Mouse (Mus musculus): ENCODE data around the gene Atp2a3.

DNA sequence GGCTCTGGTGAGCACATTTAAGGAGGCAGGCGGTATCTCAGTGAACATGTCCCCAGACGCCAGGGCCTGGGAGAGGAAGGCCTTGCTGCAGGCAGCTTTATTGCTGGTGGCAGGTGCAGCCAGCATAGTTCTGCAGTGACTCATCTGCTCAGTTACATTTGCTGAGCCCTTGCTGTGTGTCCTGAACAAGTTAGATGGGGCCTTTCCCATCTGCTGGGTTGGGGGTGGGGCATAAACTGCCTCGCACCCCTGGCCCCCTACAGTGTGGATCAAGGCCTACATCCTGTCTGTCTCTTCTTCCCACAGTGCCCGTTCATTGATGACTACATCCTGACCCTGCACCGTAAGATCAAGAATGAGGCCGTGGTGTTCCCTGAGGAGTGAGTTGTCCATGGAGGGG lies 75.9 kb downstream of the Atp2a3 start:
- no peak for TF ChIP-seq CTCF (IDR thresholded peaks at IDR 0.05; ENCODE audit: borderline replicate concordance, extremely low read depth, insufficient read depth, insufficient read length)
- no peak for TF ChIP-seq POLR2A (IDR thresholded peaks at IDR 0.05; ENCODE audit: borderline replicate concordance, extremely low read depth, insufficient read depth, insufficient read length, poor library complexity, severe bottlenecking)
